Mouse (Mus musculus) large intestine, adult 2 months (tissue): ENCODE results near the gene 2310030G06Rik. TPM values are rescaled to one million over a fixed set of nuclear protein-coding genes. Genes with fewer than 3 reads are reported as not detected.

ENCODE experiments used
- DNase-seq: peaks from one replicate; pipeline ENCODE4 v3.0.0-alpha.2; 2012; ENCODE audit warnings: low read depth, low spot score
- WGBS: fragments of 180-500 bp; shearing (Covaris S2); methylation state at CpG from one replicate; pipeline ENCODE4 v1.1.7; 2018; 5-methylcytosine and 5-hydroxymethylcytosine counted together
- polyA plus RNA-seq: library from polyadenylated mRNA; depleted of rRNA; stranded (reverse); fragments of >200 nt; gene quantifications from 2 replicates; pipeline ENCODE4 v1.2.3, GENCODE M21; 2012; rRNA removed

The 2310030G06Rik gene
- polyA plus RNA-seq: 21.3 and 24.2 TPM in 2 replicates

GRCm38 (mm10) chr9:50746214-50746677 is at the start of gene 2310030G06Rik:
2310030G06Rik (minus strand) TSS chr9:50746536.
- WGBS: 9% methylated on average over 19 of the region's 19 CpGs
- peak; percentile 70 for DNase-seq

- 91% methylated on average over 3 of the region's 3 CpGs for WGBS
- no peak for DNase-seq
These were observed 48.9 kb upstream of the 2310030G06Rik start for GRCm38 (mm10) chr9:50795266-50795665.

- 90% methylated on average over 2 of the region's 2 CpGs for WGBS
- no peak for DNase-seq
These were observed 35.8 kb upstream of the 2310030G06Rik start for GRCm38 (mm10) chr9:50782155-50782554.

- no peak for DNase-seq
- 24% methylated on average over 11 of the region's 11 CpGs for WGBS
These were observed 29.9 kb upstream of the 2310030G06Rik start for GRCm38 (mm10) chr9:50776162-50776760.

GRCm38 (mm10) chr9:50775662-50776126 is 29.4 kb upstream of the 2310030G06Rik start:
- WGBS: under 1% methylated on average over 30 of the region's 30 CpGs
- DNase-seq: no peak

GRCm38 (mm10) chr9:50774991-50775612 is 28.8 kb upstream of the 2310030G06Rik start, which contains the start of the genes Alg9 and 1110032A03Rik:
Alg9 (plus strand) TSS chr9:50775019.
1110032A03Rik (minus strand) TSS chr9:50775520.
- peak; percentile 53 for DNase-seq
- WGBS: under 1% methylated on average over 47 of the region's 51 CpGs

GRCm38 (mm10) chr9:50774026-50774462 is 27.7 kb upstream of the 2310030G06Rik start:
- no peak for DNase-seq
- 34% methylated on average over 4 of the region's 4 CpGs for WGBS

- no peak for DNase-seq
- 91% methylated on average over 2 of the region's 2 CpGs for WGBS
These were observed 23.7 kb upstream of the 2310030G06Rik start for GRCm38 (mm10) chr9:50770011-50770410.

GRCm38 (mm10) chr9:50768107-50769002 is 22.0 kb upstream of the 2310030G06Rik start, which contains the start of gene Fdxacb1:
Fdxacb1 (plus strand) TSS chr9:50768236.
- 1% methylated on average over 59 of the region's 59 CpGs for WGBS
- peak; percentile 99 for DNase-seq

GRCm38 (mm10) chr9:50767531-50768106 is 21.3 kb upstream of the 2310030G06Rik start:
- DNase-seq: no peak
- 2% methylated on average over 17 of the region's 17 CpGs for WGBS

- 66% methylated on average over 1 of the region's 1 CpGs for WGBS
- no peak for DNase-seq
These were observed 17.0 kb upstream of the 2310030G06Rik start for GRCm38 (mm10) chr9:50763331-50763730.

GRCm38 (mm10) chr9:50761520-50762243 is 15.3 kb upstream of the 2310030G06Rik start:
- no peak for DNase-seq
- WGBS: 42% methylated on average over 6 of the region's 6 CpGs

GRCm38 (mm10) chr9:50756711-50757110 is 10.4 kb upstream of the 2310030G06Rik start:
- DNase-seq: no peak
- WGBS: 78% methylated on average over 5 of the region's 5 CpGs

- 47% methylated on average over 7 of the region's 7 CpGs for WGBS
- no peak for DNase-seq
These were observed 7.6 kb upstream of the 2310030G06Rik start for GRCm38 (mm10) chr9:50753947-50754346.

- 47% methylated on average over 17 of the region's 17 CpGs for WGBS
- no peak for DNase-seq
These were observed 6.7 kb upstream of the 2310030G06Rik start for GRCm38 (mm10) chr9:50752784-50753615.

GRCm38 (mm10) chr9:50752054-50752602 is 5.8 kb upstream of the 2310030G06Rik start, which contains the start of gene Hspb2:
Hspb2 (minus strand) TSS chr9:50752354.
- 75% methylated on average over 14 of the region's 14 CpGs for WGBS

GRCm38 (mm10) chr9:50751323-50751722 is 5.0 kb upstream of the 2310030G06Rik start, which contains the start of gene Cryab:
Cryab (plus strand) TSS chr9:50751325.
- WGBS: 80% methylated on average over 22 of the region's 22 CpGs
- no peak for DNase-seq

More at GRCm38 (mm10) chr9:50752054-50752602, 5.8 kb upstream of the 2310030G06Rik start, which contains the start of gene Hspb2:
- DNase-seq: no peak
